Mouse (Mus musculus) C2C12 (cell line): ENCODE results near the gene Uggt1. TPM values are rescaled to one million over a fixed set of nuclear protein-coding genes. Genes with fewer than 3 reads are reported as not detected.

Source experiments
- H3K27me3 ChIP-seq: one replicate; pipeline ENCODE4 v1.6.1; 2011; ENCODE audit not compliant: control insufficient read depth, insufficient read depth, insufficient read length
- H3K36me3 ChIP-seq: one replicate; pipeline ENCODE4 v1.6.1; 2011; ENCODE audit not compliant: control insufficient read depth, insufficient read depth
- H3K4me3 ChIP-seq: one replicate; pipeline ENCODE4 v1.5.1; 2011; ENCODE audit warnings: mild to moderate bottlenecking, control low read depth; ENCODE audit not compliant: poor library complexity, insufficient read depth, severe bottlenecking
- H3K79me2 ChIP-seq: one replicate; pipeline ENCODE4 v1.6.1; 2011; ENCODE audit not compliant: control insufficient read depth, insufficient read depth
- H3K79me3 ChIP-seq: one replicate; pipeline ENCODE4 v1.6.1; 2011; ENCODE audit warnings: low read depth, control low read depth
- H3ac ChIP-seq: one replicate; pipeline ENCODE3; 2011; ENCODE audit warnings: low read depth; ENCODE audit not compliant: control insufficient read depth, insufficient read length
- CEBPB ChIP-seq: IDR thresholded peaks from one replicate; pipeline ENCODE4 v1.6.1; 2011; ENCODE audit warnings: low read depth, mild to moderate bottlenecking, control low read depth, moderate library complexity
- CTCF ChIP-seq: IDR thresholded peaks from one replicate; pipeline ENCODE4 v1.5.1; 2011; ENCODE audit not compliant: control insufficient read depth, insufficient read depth, insufficient read length
- FOSL1 ChIP-seq: IDR thresholded peaks from one replicate; pipeline ENCODE4 v1.8.0; 2011; ENCODE audit warnings: mild to moderate bottlenecking, low read length; ENCODE audit not compliant: poor library complexity, insufficient read depth, severe bottlenecking
- MAX ChIP-seq: IDR thresholded peaks from one replicate; pipeline ENCODE4 v1.6.1; 2011; ENCODE audit warnings: mild to moderate bottlenecking, control low read depth
- MYOD1 ChIP-seq: IDR thresholded peaks from one replicate; pipeline ENCODE4 v1.6.1; 2011; ENCODE audit warnings: low read depth; ENCODE audit not compliant: control insufficient read depth, insufficient read length
- MYOG ChIP-seq: IDR thresholded peaks from one replicate; pipeline ENCODE4 v1.6.1; 2011; ENCODE audit not compliant: control insufficient read depth, insufficient read length; ENCODE audit errors: extremely low read depth
- USF1 ChIP-seq: IDR thresholded peaks from one replicate; pipeline ENCODE4 v1.6.1; 2011; ENCODE audit warnings: low read depth, mild to moderate bottlenecking, control low read depth, moderate library complexity
- polyA plus RNA-seq: library from polyadenylated mRNA; unstranded; fragments of >200 nt; fragmentation: generic; extraction: Trizol; gene quantifications from one replicate; pipeline ENCODE4 v1.2.1, GENCODE M21; 2012; ENCODE audit warnings: missing spikeins

Uggt1 gene
- polyA plus RNA-seq, 1 experiment = 20.1 TPM

GRCm38 (mm10) chr1:36270666-36271065 lies 26.1 kb upstream of the Uggt1 start:
- H3K36me3 ChIP-seq = no peaks in the 10 kb centered on the region
- TF ChIP-seq MAX (no peak), USF1 (no peak), CEBPB (no peak), FOSL1 (no peak), MYOG (no peak), MYOD1 (no peak), CTCF (no peak)
- no peaks in the 10 kb centered on the region for H3K79me2 ChIP-seq
- H3K79me3 ChIP-seq = no peaks in the 10 kb centered on the region
- no peak overlapping the region for H3K4me3 ChIP-seq
- no peak overlapping the region for H3ac ChIP-seq
- H3K27me3 ChIP-seq = no peaks in the 10 kb centered on the region

- TF ChIP-seq CEBPB (no peak), MAX (no peak), MYOD1 (no peak), USF1 (no peak), MYOG (no peak), CTCF (no peak), FOSL1 (no peak)
- H3K36me3 ChIP-seq = no peaks in the 10 kb centered on the region
- no peak overlapping the region for H3ac ChIP-seq
- H3K27me3 ChIP-seq = no peaks in the 10 kb centered on the region
- H3K79me3 ChIP-seq = no peaks in the 10 kb centered on the region
- H3K4me3 ChIP-seq = no peak overlapping the region
- no peaks in the 10 kb centered on the region for H3K79me2 ChIP-seq
These were observed 24.7 kb upstream of the Uggt1 start for GRCm38 (mm10) chr1:36269121-36269795.

- no peaks in the 10 kb centered on the region for H3K79me3 ChIP-seq
- H3K36me3 ChIP-seq = no peaks in the 10 kb centered on the region
- H3K79me2 ChIP-seq = no peaks in the 10 kb centered on the region
- no peaks in the 10 kb centered on the region for H3K27me3 ChIP-seq
- no peak overlapping the region for H3K4me3 ChIP-seq
- TF ChIP-seq MYOG (no peak), USF1 (no peak), MAX (no peak), CTCF (no peak), CEBPB (no peak), FOSL1 (no peak), MYOD1 (no peak)
- no peak overlapping the region for H3ac ChIP-seq
These were observed 23.1 kb upstream of the Uggt1 start for GRCm38 (mm10) chr1:36267595-36267994.

GRCm38 (mm10) chr1:36266293-36266692 lies 21.8 kb upstream of the Uggt1 start:
- TF ChIP-seq FOSL1 (no peak), MYOG (no peak), MAX (no peak), CTCF (no peak), USF1 (no peak), MYOD1 (no peak), CEBPB (no peak)
- Histone ChIP-seq H3K27me3 (no peaks in the 10 kb centered on the region), H3K79me3 (no peaks in the 10 kb centered on the region), H3K36me3 (no peaks in the 10 kb centered on the region), H3K4me3 (no peak overlapping the region), H3ac (no peak overlapping the region), H3K79me2 (no peaks in the 10 kb centered on the region)

GRCm38 (mm10) chr1:36263833-36264488 lies 19.4 kb upstream of the Uggt1 start:
- Histone ChIP-seq H3K36me3 (no peaks in the 10 kb centered on the region), H3ac (no peak overlapping the region), H3K79me2 (no peaks in the 10 kb centered on the region), H3K4me3 (no peak overlapping the region), H3K79me3 (no peaks in the 10 kb centered on the region), H3K27me3 (no peaks in the 10 kb centered on the region)
- TF ChIP-seq FOSL1 = no peak
- no peak for TF ChIP-seq USF1
- TF ChIP-seq MYOD1 = no peak
- no peak for TF ChIP-seq CEBPB
- TF ChIP-seq MAX = no peak
- TF ChIP-seq CTCF = no peak
- no peak for TF ChIP-seq MYOG
